Mouse (Mus musculus) forebrain, embryonic 12.5 days (tissue): Measurements from ENCODE around the gene Gm47996. TPM values are rescaled to one million over a fixed set of nuclear protein-coding genes. Genes with fewer than 3 reads are reported as not detected.
A peak's percentile ranks its signal among the peaks of the same experiment; 100 is the strongest.
"Not testable (repeated sequence)": the region's sequence is repeated elsewhere in the genome, so short reads cannot be mapped to it uniquely, and the experiment has no call there.

Experiments used
- ATAC-seq: fragments of 200-750 bp; cut with Nextera tagmentation; 2 replicates; pipeline ENCODE4 v1.8.0; 2017; ENCODE audit warnings: moderate TSS enrichment; ENCODE audit not compliant: low FRiP score
- H3K27ac ChIP-seq: fragments of 300-500 bp; sonication (generic); 2 replicates; pipeline ENCODE4 v1.5.1; 2016; ENCODE audit warnings: mild to moderate bottlenecking
- H3K27me3 ChIP-seq: fragments of 300-500 bp; sonication (generic); 2 replicates; pipeline ENCODE4 v1.6.1; 2016; ENCODE audit warnings: mild to moderate bottlenecking
- H3K36me3 ChIP-seq: fragments of 300-500 bp; sonication (generic); replicated peaks from 2 replicates; pipeline ENCODE4 v1.6.1; 2016; ENCODE audit warnings: mild to moderate bottlenecking
- H3K4me1 ChIP-seq: fragments of 300-500 bp; sonication (generic); 2 replicates; pipeline ENCODE4 v1.6.1; 2016
- H3K4me2 ChIP-seq: fragments of 300-500 bp; sonication (generic); 2 replicates; pipeline ENCODE4 v1.6.1; 2016; ENCODE audit warnings: mild to moderate bottlenecking, moderate library complexity
- H3K4me3 ChIP-seq: fragments of 300-500 bp; sonication (generic); replicated peaks from 2 replicates; pipeline ENCODE4 v1.5.1; 2016; ENCODE audit warnings: mild to moderate bottlenecking
- H3K9ac ChIP-seq: fragments of 300-500 bp; sonication (generic); 2 replicates; pipeline ENCODE4 v1.6.1; 2016; ENCODE audit warnings: mild to moderate bottlenecking
- H3K9me3 ChIP-seq: fragments of 300-500 bp; sonication (generic); 2 replicates; pipeline ENCODE4 v1.6.1; 2016
- WGBS: fragments of 180-500 bp; shearing (Covaris S2); methylation state at CpG from one replicate; pipeline ENCODE4 v1.1.7; 2016; 5-methylcytosine and 5-hydroxymethylcytosine counted together
- polyA plus RNA-seq: library from polyadenylated mRNA; unstranded; fragments of >200 nt; fragmentation: Nextera tagmentation; extraction: Ambion mirVana; gene quantifications from 2 replicates; pipeline ENCODE4 v1.2.1, GENCODE M21; 2016

Gm47996 gene
- polyA plus RNA-seq, 1 experiment from 2014 or later = not detected

- H3K4me1 ChIP-seq, H3K27me3 ChIP-seq, H3K9ac ChIP-seq, H3K36me3 ChIP-seq, H3K4me2 ChIP-seq, H3K9me3 ChIP-seq, ATAC-seq, H3K27ac ChIP-seq, H3K4me3 ChIP-seq: not testable (repeated sequence)
- WGBS = 92% methylated on average over 4 of the region's 4 CpGs
Measured at GRCm38 (mm10) chr1:151186879-151187424, 23.0 kb upstream of the Gm47996 start.

GRCm38 (mm10) chr1:151188469-151188868, 21.5 kb upstream of the Gm47996 start:
- Histone ChIP-seq H3K9me3 (no peaks in the 10 kb centered on the region), H3K9ac (no peak overlapping the region), H3K4me2 (no peak overlapping the region), H3K36me3 (no peaks in the 10 kb centered on the region), H3K27me3 (no peaks in the 10 kb centered on the region), H3K4me3 (no peak overlapping the region), H3K4me1 (no peaks in the 10 kb centered on the region), H3K27ac (no peak overlapping the region)
- 91% methylated on average over 4 of the region's 4 CpGs for WGBS
- 0 out of 2 replicates have a peak, but pooled peaks have one; percentile 36 for ATAC-seq

GRCm38 (mm10) chr1:151192075-151192474, 17.9 kb upstream of the Gm47996 start, which contains the start of gene Gm8947:
Gene Gm8947 (plus strand): TSS chr1:151192376.
- 100% methylated on average over 1 of the region's 7 CpGs for WGBS
- not testable (repeated sequence) for H3K27ac ChIP-seq, H3K4me1 ChIP-seq, H3K36me3 ChIP-seq, H3K27me3 ChIP-seq, H3K4me3 ChIP-seq, H3K9me3 ChIP-seq, ATAC-seq, H3K9ac ChIP-seq, H3K4me2 ChIP-seq

GRCm38 (mm10) chr1:151192739-151193138, 17.2 kb upstream of the Gm47996 start:
- not testable (repeated sequence) for H3K36me3 ChIP-seq, ATAC-seq, H3K4me1 ChIP-seq, H3K4me3 ChIP-seq, H3K27me3 ChIP-seq, H3K9me3 ChIP-seq, H3K9ac ChIP-seq, H3K4me2 ChIP-seq, H3K27ac ChIP-seq
- WGBS = 91% methylated on average over 15 of the region's 15 CpGs

- H3K9me3 ChIP-seq, H3K27me3 ChIP-seq, ATAC-seq, H3K36me3 ChIP-seq, H3K4me3 ChIP-seq, H3K27ac ChIP-seq, H3K4me1 ChIP-seq, H3K4me2 ChIP-seq, H3K9ac ChIP-seq: not testable (repeated sequence)
- 53% methylated on average over 4 of the region's 4 CpGs for WGBS
Measured at GRCm38 (mm10) chr1:151195986-151196385, 13.9 kb upstream of the Gm47996 start.

- H3K27me3 ChIP-seq, H3K9me3 ChIP-seq, H3K36me3 ChIP-seq, H3K4me1 ChIP-seq, H3K9ac ChIP-seq, ATAC-seq, H3K27ac ChIP-seq, H3K4me2 ChIP-seq, H3K4me3 ChIP-seq: not testable (repeated sequence)
- 88% methylated on average over 3 of the region's 3 CpGs for WGBS
Measured at GRCm38 (mm10) chr1:151196690-151197089, 13.2 kb upstream of the Gm47996 start.

- H3K9ac ChIP-seq, H3K9me3 ChIP-seq, H3K4me3 ChIP-seq, H3K4me2 ChIP-seq, H3K36me3 ChIP-seq, H3K27ac ChIP-seq, H3K27me3 ChIP-seq, H3K4me1 ChIP-seq, ATAC-seq: not testable (repeated sequence)
- 85% methylated on average over 2 of the region's 4 CpGs for WGBS
Measured at GRCm38 (mm10) chr1:151198120-151198519, 11.8 kb upstream of the Gm47996 start, which contains the start of gene Gm47995. Gene Gm47995 (plus strand): TSS chr1:151198448.

GRCm38 (mm10) chr1:151200620-151201019, 9.3 kb upstream of the Gm47996 start:
- not testable (repeated sequence) for H3K27ac ChIP-seq, H3K9ac ChIP-seq, H3K9me3 ChIP-seq, H3K27me3 ChIP-seq, ATAC-seq, H3K36me3 ChIP-seq, H3K4me2 ChIP-seq, H3K4me3 ChIP-seq, H3K4me1 ChIP-seq

GRCm38 (mm10) chr1:151202771-151203170, 7.2 kb upstream of the Gm47996 start:
- not testable (repeated sequence) for H3K4me3 ChIP-seq, H3K36me3 ChIP-seq, H3K4me2 ChIP-seq, H3K9ac ChIP-seq, H3K9me3 ChIP-seq, H3K4me1 ChIP-seq, H3K27ac ChIP-seq, H3K27me3 ChIP-seq, ATAC-seq
- WGBS = 90% methylated on average over 4 of the region's 5 CpGs

- not testable (repeated sequence) for H3K27ac ChIP-seq, H3K9me3 ChIP-seq, H3K27me3 ChIP-seq, H3K9ac ChIP-seq, ATAC-seq, H3K36me3 ChIP-seq, H3K4me1 ChIP-seq, H3K4me3 ChIP-seq, H3K4me2 ChIP-seq
- WGBS = no CpG with 5 or more reads among the region's 6 CpGs
Measured at GRCm38 (mm10) chr1:151203818-151204217, 6.1 kb upstream of the Gm47996 start, which contains the start of gene 3110040M04Rik. Gene 3110040M04Rik (plus strand): TSS chr1:151204121.

GRCm38 (mm10) chr1:151208493-151208892, 1.4 kb upstream of the Gm47996 start:
- not testable (repeated sequence) for H3K4me1 ChIP-seq, ATAC-seq, H3K9ac ChIP-seq, H3K27me3 ChIP-seq, H3K4me3 ChIP-seq, H3K4me2 ChIP-seq, H3K27ac ChIP-seq, H3K36me3 ChIP-seq, H3K9me3 ChIP-seq
- 73% methylated on average over 3 of the region's 5 CpGs for WGBS

- H3K9ac ChIP-seq, ATAC-seq, H3K4me1 ChIP-seq, H3K4me2 ChIP-seq, H3K27me3 ChIP-seq, H3K27ac ChIP-seq, H3K9me3 ChIP-seq, H3K4me3 ChIP-seq, H3K36me3 ChIP-seq: not testable (repeated sequence)
Measured at GRCm38 (mm10) chr1:151208944-151209343, 987 bp upstream of the Gm47996 start.

- not testable (repeated sequence) for H3K9me3 ChIP-seq, H3K4me2 ChIP-seq, H3K36me3 ChIP-seq, ATAC-seq, H3K27me3 ChIP-seq, H3K9ac ChIP-seq, H3K4me3 ChIP-seq, H3K4me1 ChIP-seq, H3K27ac ChIP-seq
- WGBS = 94% methylated on average over 5 of the region's 5 CpGs
Measured at GRCm38 (mm10) chr1:151211666-151212065, 1.7 kb downstream of the Gm47996 start.
